17 mouse cellular contexts compared by ENCODE assay signal in genomic region chr11:61489874-61490273, GRCm38 (mm10). TPM values are rescaled to one million over a fixed set of nuclear protein-coding genes. Genes with fewer than 3 reads are reported as not detected.
A peak's percentile ranks its signal among the peaks of the same experiment; 100 is the strongest.
DNase-seq lines count a peak whose midpoint lies in the region; ATAC-seq lines count a peak whose summit lies in the region.
"Had no signal": no experiment of that assay in that cellular context is flagged by ENCODE, and none has a peak within 500 bp of the region (broad histone marks: within the 10 kb centered on the region; RNA-seq: fewer than 3 reads in every experiment).

No protein-coding gene starts in this region.

- WGBS in hindbrain, embryonic 10.5 days, result 92% methylated on average over 8 of the region's 8 CpGs
- 90% methylated on average over 4 of the region's 8 CpGs for WGBS in hindbrain, embryonic 16.5 days
- 94% methylated on average over 8 of the region's 8 CpGs for WGBS in embryonic facial prominence, embryonic 12.5 days
- WGBS in limb, embryonic 10.5 days, result 96% methylated on average over 8 of the region's 8 CpGs

- H3K9ac ChIP-seq in hindbrain, embryonic 16.5 days (ENCODE audit: low read depth, low read length), result no peak overlapping the region
- H3K9ac ChIP-seq in embryonic facial prominence, embryonic 12.5 days, result no peak overlapping the region
- H3K9ac ChIP-seq: intestine, embryonic 15.5 days; kidney, embryonic 15.5 days; lung, embryonic 15.5 days; stomach, embryonic 15.5 days had no signal

- H3K9me3 ChIP-seq in hindbrain, embryonic 10.5 days, result no peaks in the 10 kb centered on the region
- no peaks in the 10 kb centered on the region for H3K9me3 ChIP-seq in hindbrain, embryonic 16.5 days (ENCODE audit: control insufficient read depth, low read length)
- H3K9me3 ChIP-seq in embryonic facial prominence, embryonic 12.5 days, result no peaks in the 10 kb centered on the region
- H3K9me3 ChIP-seq in limb, embryonic 10.5 days (replicated peaks), result no peaks in the 10 kb centered on the region
- H3K9me3 ChIP-seq: intestine, embryonic 15.5 days; kidney, embryonic 15.5 days; lung, embryonic 15.5 days; stomach, embryonic 15.5 days had no signal

- H3K36me3 ChIP-seq in hindbrain, embryonic 10.5 days, result peaks cover 69% of the 10 kb centered on the region
- H3K36me3 ChIP-seq in hindbrain, embryonic 16.5 days (ENCODE audit: control insufficient read depth, insufficient read depth, low read length), result peaks cover 36% of the 10 kb centered on the region
- peaks cover 62% of the 10 kb centered on the region for H3K36me3 ChIP-seq in embryonic facial prominence, embryonic 12.5 days
- peaks cover 68% of the 10 kb centered on the region for H3K36me3 ChIP-seq in limb, embryonic 10.5 days

- peaks cover 70% of the 10 kb centered on the region for H3K4me1 ChIP-seq in hindbrain, embryonic 10.5 days (replicated peaks)
- peaks cover 32% of the 10 kb centered on the region for H3K4me1 ChIP-seq in hindbrain, embryonic 16.5 days (ENCODE audit: control insufficient read depth, insufficient read depth, low read depth, low read length)
- H3K4me1 ChIP-seq in embryonic facial prominence, embryonic 12.5 days, result peaks cover 59% of the 10 kb centered on the region
- H3K4me1 ChIP-seq in limb, embryonic 10.5 days, result peaks cover 66% of the 10 kb centered on the region

- H3K27me3 ChIP-seq in hindbrain, embryonic 10.5 days (ENCODE audit: insufficient read depth, poor library complexity, severe bottlenecking), result no peaks in the 10 kb centered on the region
- H3K27me3 ChIP-seq in hindbrain, embryonic 16.5 days (replicated peaks; ENCODE audit: control insufficient read depth, insufficient read depth, low read length), result no peaks in the 10 kb centered on the region
- no peaks in the 10 kb centered on the region for H3K27me3 ChIP-seq in embryonic facial prominence, embryonic 12.5 days
- no peaks in the 10 kb centered on the region for H3K27me3 ChIP-seq in limb, embryonic 10.5 days (ENCODE audit: low read depth, poor library complexity, severe bottlenecking)
- H3K27me3 ChIP-seq: intestine, embryonic 15.5 days; kidney, embryonic 15.5 days; lung, embryonic 15.5 days; stomach, embryonic 15.5 days had no signal

- H3K27ac ChIP-seq in hindbrain, embryonic 10.5 days, result 0 out of 2 replicates have a peak overlapping the region, but pooled peaks have one; percentile 1
- no peak overlapping the region for H3K27ac ChIP-seq in hindbrain, embryonic 16.5 days (ENCODE audit: low read depth, low read length)
- 0 out of 2 replicates have a peak overlapping the region, but pooled peaks have one; percentile 23 for H3K27ac ChIP-seq in embryonic facial prominence, embryonic 12.5 days
- H3K27ac ChIP-seq in limb, embryonic 10.5 days, result peak overlapping the region; percentile 28; the same call in 1 of the 2 replicates
- H3K27ac ChIP-seq: heart, adult 2 months; intestine, embryonic 15.5 days; kidney, embryonic 15.5 days; lung, embryonic 15.5 days; stomach, embryonic 15.5 days had no signal

- no peak for DNase-seq in hindbrain, embryonic 10.5 days (ENCODE audit: low spot score)
- peak; percentile 54 for DNase-seq in lung, postnatal 10 days
- DNase-seq in lung, postnatal 14 days, result no peak
- no peak for DNase-seq in limb, embryonic 10.5 days (ENCODE audit: low spot score)
- DNase-seq in right cerebral cortex, adult 18-20 months, result no peak
- DNase-seq: cerebellum, adult 18-20 months; gastrocnemius, postnatal 25 days; heart, adult 2 months; thymus, adult 18-20 months; thymus, postnatal 4 days had no signal

- no peak overlapping the region; the same call in 1 of the 2 replicates for H3K4me3 ChIP-seq in hindbrain, embryonic 10.5 days
- no peak overlapping the region for H3K4me3 ChIP-seq in hindbrain, embryonic 16.5 days (ENCODE audit: low read length)
- no peak overlapping the region for H3K4me3 ChIP-seq in embryonic facial prominence, embryonic 12.5 days
- no peak overlapping the region; the same call in 1 of the 2 replicates for H3K4me3 ChIP-seq in limb, embryonic 10.5 days
- H3K4me3 ChIP-seq: heart, adult 2 months; intestine, embryonic 15.5 days; kidney, embryonic 15.5 days; lung, embryonic 15.5 days; stomach, embryonic 15.5 days had no signal

- ATAC-seq in hindbrain, embryonic 16.5 days, result no peak
- no peak for ATAC-seq in embryonic facial prominence, embryonic 12.5 days (ENCODE audit: insufficient number of reproducible peaks, insufficient read depth, low FRiP score, low TSS enrichment)
- ATAC-seq: intestine, embryonic 15.5 days had no signal

- H3K4me2 ChIP-seq in hindbrain, embryonic 16.5 days (ENCODE audit: low read length), result no peak overlapping the region
- H3K4me2 ChIP-seq in embryonic facial prominence, embryonic 12.5 days (replicated peaks), result 0 out of 2 replicates have a peak overlapping the region, but pooled peaks have one; percentile 0
- H3K4me2 ChIP-seq: intestine, embryonic 15.5 days; kidney, embryonic 15.5 days; liver, embryonic 11.5 days; lung, embryonic 15.5 days; stomach, embryonic 15.5 days had no signal

RNA-seq across cellular contexts. Expression of gene Mapk7, which starts 4.3 kb away (rescaled TPM):
- 99.5 and 107 TPM in 2 replicates for polyA plus RNA-seq in hindbrain, embryonic 10.5 days (2016; fragmentation: Nextera tagmentation; extraction: Ambion mirVana)
- polyA plus RNA-seq in hindbrain, embryonic 16.5 days (2015; fragmentation: Nextera tagmentation; extraction: Ambion mirVana), result 63.3 and 73.1 TPM in 2 replicates
- polyA plus RNA-seq in embryonic facial prominence, embryonic 12.5 days (2016; fragmentation: Nextera tagmentation; extraction: Ambion mirVana), result 101 and 102 TPM in 2 replicates
- 87.2 and 94.7 TPM in 2 replicates for polyA plus RNA-seq in limb, embryonic 10.5 days (2016; fragmentation: Nextera tagmentation; extraction: Ambion mirVana)

RNA-seq across cellular contexts. Expression of gene Mfap4, which starts 4.6 kb away (rescaled TPM):
- polyA plus RNA-seq in hindbrain, embryonic 10.5 days (2016; fragmentation: Nextera tagmentation; extraction: Ambion mirVana), result 78.2 and 88.3 TPM in 2 replicates
- 49.6 and 67.9 TPM in 2 replicates for polyA plus RNA-seq in hindbrain, embryonic 16.5 days (2015; fragmentation: Nextera tagmentation; extraction: Ambion mirVana)
- 231 and 256 TPM in 2 replicates for polyA plus RNA-seq in embryonic facial prominence, embryonic 12.5 days (2016; fragmentation: Nextera tagmentation; extraction: Ambion mirVana)
- 124 and 208 TPM in 2 replicates for polyA plus RNA-seq in limb, embryonic 10.5 days (2016; fragmentation: Nextera tagmentation; extraction: Ambion mirVana)

RNA-seq across cellular contexts. Expression of gene B9d1, which starts 15.1 kb away (rescaled TPM):
- polyA plus RNA-seq in hindbrain, embryonic 10.5 days (2016; fragmentation: Nextera tagmentation; extraction: Ambion mirVana), result 51.9 and 54.7 TPM in 2 replicates
- 35.2 and 36.2 TPM in 2 replicates for polyA plus RNA-seq in hindbrain, embryonic 16.5 days (2015; fragmentation: Nextera tagmentation; extraction: Ambion mirVana)
- polyA plus RNA-seq in embryonic facial prominence, embryonic 12.5 days (2016; fragmentation: Nextera tagmentation; extraction: Ambion mirVana), result 35.2 and 36.7 TPM in 2 replicates
- 45.3 and 46.7 TPM in 2 replicates for polyA plus RNA-seq in limb, embryonic 10.5 days (2016; fragmentation: Nextera tagmentation; extraction: Ambion mirVana)

RNA-seq across cellular contexts. Expression of gene Rnf112, which starts 35.9 kb away (rescaled TPM):
- 0.62 and 1.1 TPM in 2 replicates for polyA plus RNA-seq in hindbrain, embryonic 10.5 days (2016; fragmentation: Nextera tagmentation; extraction: Ambion mirVana)
- polyA plus RNA-seq in hindbrain, embryonic 16.5 days (2015; fragmentation: Nextera tagmentation; extraction: Ambion mirVana), result 30.4 and 32.4 TPM in 2 replicates
- polyA plus RNA-seq in embryonic facial prominence, embryonic 12.5 days (2016; fragmentation: Nextera tagmentation; extraction: Ambion mirVana), result 1.6 and 2.5 TPM in 2 replicates
- polyA plus RNA-seq in limb, embryonic 10.5 days (2016; fragmentation: Nextera tagmentation; extraction: Ambion mirVana), result 0.10 and 0.23 TPM in 2 replicates
